Mouse (Mus musculus): Measurements from ENCODE around the gene Zkscan16. TPM values are rescaled to one million over a fixed set of nuclear protein-coding genes. Genes with fewer than 3 reads are reported as not detected.

Zkscan16 gene
- polyA plus RNA-seq, 1 experiment from 2014 or later, result 1.1 TPM

DNA sequence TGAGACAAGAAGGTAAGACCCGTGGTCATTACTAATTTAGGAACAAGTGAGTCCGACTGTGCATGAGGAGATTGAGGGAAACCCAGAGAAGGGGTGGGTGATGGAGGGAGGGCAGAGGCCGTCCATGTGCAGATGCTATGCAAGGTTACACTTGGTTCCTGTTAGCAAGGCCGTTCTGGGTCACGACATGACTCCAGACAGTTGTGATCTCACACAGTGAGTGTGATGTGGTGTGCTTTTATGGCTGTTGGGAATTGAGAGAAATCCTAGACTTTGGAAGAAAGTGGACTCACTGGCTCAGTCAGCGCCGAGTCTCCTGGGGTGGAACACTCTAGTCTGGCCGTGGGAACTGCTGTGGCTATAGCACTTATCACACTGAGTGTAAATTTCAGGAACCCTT lies 62.8 kb downstream of the Zkscan16 start:
- ATAC-seq (ENCODE audit: low FRiP score, low read depth), result no peak
- Histone ChIP-seq H3K27me3 (no peaks in the 10 kb centered on the region), H3K27ac (no peak overlapping the region), H3K4me1 (peaks cover 45% of the 10 kb centered on the region), H3K4me3 (no peak overlapping the region), H3K9ac (no peak overlapping the region; the same call in 1 of the 2 replicates), H3K36me3 (no peaks in the 10 kb centered on the region), H3K9me3 (no peaks in the 10 kb centered on the region), H3K4me2 (replicated peaks) (no peak overlapping the region)
- 42% methylated on average over 8 of the region's 8 CpGs for WGBS

DNA sequence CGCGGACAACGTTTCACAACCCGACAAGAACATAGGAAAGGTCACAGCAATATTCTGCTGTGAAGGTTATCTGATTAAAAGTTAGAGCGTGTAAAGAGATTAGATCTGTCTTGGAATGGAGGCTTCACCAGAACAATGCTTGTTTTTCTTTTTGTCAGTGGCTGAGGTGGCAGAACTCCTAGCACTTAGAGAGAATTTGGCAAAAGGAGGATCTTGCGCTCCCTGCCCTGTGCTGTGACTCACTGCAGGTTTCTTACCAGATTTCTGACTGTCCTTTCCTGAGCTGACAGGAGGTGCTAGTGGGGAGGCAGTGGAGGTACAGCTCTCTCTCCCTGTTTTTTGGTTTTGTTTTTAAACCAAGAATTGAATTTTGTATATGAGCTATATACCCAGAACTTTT lies 63.6 kb downstream of the Zkscan16 start:
- H3K27ac ChIP-seq, result no peak overlapping the region
- ATAC-seq (ENCODE audit: low FRiP score, low read depth), result no peak
- no peaks in the 10 kb centered on the region for H3K36me3 ChIP-seq
- no peaks in the 10 kb centered on the region for H3K9me3 ChIP-seq
- no peak overlapping the region for H3K4me3 ChIP-seq
- WGBS, result 87% methylated on average over 6 of the region's 6 CpGs
- no peak overlapping the region for H3K4me2 ChIP-seq (replicated peaks)
- H3K27me3 ChIP-seq, result no peaks in the 10 kb centered on the region
- H3K9ac ChIP-seq, result no peak overlapping the region
- peaks cover 48% of the 10 kb centered on the region for H3K4me1 ChIP-seq

Other genes starting within 250 kb of the Zkscan16 start
- not detected in 2 replicates for gene Olfr267, start 155.9 kb upstream of the Zkscan16 start, polyA plus RNA-seq (2015; fragmentation: Nextera tagmentation; extraction: Ambion mirVana)
- 31.6 and 33.9 TPM in 2 replicates for gene Ecpas, start 30.9 kb upstream of the Zkscan16 start, polyA plus RNA-seq (2015; fragmentation: Nextera tagmentation; extraction: Ambion mirVana)
- gene Ptgr1, start 43.5 kb downstream of the Zkscan16 start, polyA plus RNA-seq (2015; fragmentation: Nextera tagmentation; extraction: Ambion mirVana), result 23.8 and 25.5 TPM in 2 replicates
- 15.7 and 16.6 TPM in 2 replicates for gene Dnajc25, start 51.4 kb downstream of the Zkscan16 start, polyA plus RNA-seq (2015; fragmentation: Nextera tagmentation; extraction: Ambion mirVana)
- 19.3 and 20.3 TPM in 2 replicates for gene Gm20503, start 59.6 kb downstream of the Zkscan16 start, polyA plus RNA-seq (2015; fragmentation: Nextera tagmentation; extraction: Ambion mirVana)
- gene Gng10, start 91.5 kb downstream of the Zkscan16 start, polyA plus RNA-seq (2015; fragmentation: Nextera tagmentation; extraction: Ambion mirVana), result 193 and 195 TPM in 2 replicates
- not detected in 2 replicates for gene AI481877, start 195.4 kb downstream of the Zkscan16 start, polyA plus RNA-seq (2015; fragmentation: Nextera tagmentation; extraction: Ambion mirVana)
- gene Ugcg, start 245.6 kb downstream of the Zkscan16 start, polyA plus RNA-seq (2015; fragmentation: Nextera tagmentation; extraction: Ambion mirVana), result 11.9 and 13.4 TPM in 2 replicates

All from limb, embryonic 13.5 days (tissue).